Mouse (Mus musculus) embryo, embryonic 10.5 days (tissue): ENCODE results near the gene Actr6.
"Not testable (repeated sequence)": the region's sequence is repeated elsewhere in the genome, so short reads cannot be mapped to it uniquely, and the experiment has no call there.

Experiments
- DNase-seq: peaks from one replicate; pipeline ENCODE4 v3.0.0-alpha.2; 2015; ENCODE audit warnings: low spot score

Gene Actr6

DNA sequence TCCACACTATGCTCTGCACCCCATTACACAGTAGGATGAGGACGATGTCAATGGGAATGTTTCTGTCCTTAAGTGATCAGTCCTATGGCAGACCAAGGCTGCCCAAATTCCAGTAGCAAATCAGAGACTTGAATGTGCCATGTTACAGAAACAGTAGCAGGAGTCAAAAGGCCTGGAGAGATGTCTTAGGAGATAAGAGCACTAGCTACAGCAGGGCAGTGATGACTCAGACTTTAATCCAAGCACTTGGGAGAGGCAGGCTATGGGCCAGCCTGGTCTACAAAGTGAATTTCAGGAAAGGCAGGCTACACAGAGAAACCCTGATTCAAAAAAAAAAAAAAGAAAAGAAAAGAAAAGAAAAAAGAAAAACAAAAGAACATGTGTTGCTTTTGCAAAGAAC is 52.6 kb downstream of the Actr6 start:
- DNase-seq = no peak

DNA sequence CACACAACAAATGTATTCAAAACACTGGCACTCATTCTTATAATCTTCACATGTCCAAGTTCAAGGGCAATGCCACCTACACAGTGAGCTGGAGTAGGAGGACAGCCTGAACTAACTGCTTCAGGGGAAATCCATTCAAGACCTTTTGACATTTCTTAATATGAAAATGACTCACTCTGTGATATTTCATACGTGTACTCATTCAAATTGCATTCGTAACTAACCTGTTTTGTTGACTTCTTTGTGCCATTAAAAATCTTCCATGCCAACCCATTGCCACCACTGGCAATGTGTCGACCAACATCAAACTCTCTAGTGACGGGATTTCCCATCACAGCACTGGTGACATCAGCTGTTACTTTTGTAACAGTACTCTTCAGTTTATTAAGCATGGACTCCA is 54.0 kb downstream of the Actr6 start:
- DNase-seq = no peak

DNA sequence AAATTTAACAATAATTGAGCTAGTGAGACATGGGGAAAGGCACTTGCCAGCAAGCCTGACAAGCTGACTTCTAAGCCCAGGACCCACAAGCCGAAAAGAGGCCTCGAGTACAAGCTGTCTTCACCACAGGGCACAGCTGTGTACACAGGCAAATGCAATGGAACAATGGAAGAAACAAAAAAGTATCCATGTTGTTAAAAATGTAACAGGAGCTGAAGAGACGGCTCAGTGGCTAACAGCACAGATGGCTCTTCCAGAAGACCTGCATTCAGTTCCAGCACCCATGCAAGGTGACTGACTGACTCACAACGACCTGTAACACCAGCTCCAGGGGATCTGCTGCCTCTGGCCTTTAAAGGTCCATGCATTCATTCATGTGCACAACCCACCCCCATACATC is 55.5 kb downstream of the Actr6 start:
- no peak for DNase-seq

DNA sequence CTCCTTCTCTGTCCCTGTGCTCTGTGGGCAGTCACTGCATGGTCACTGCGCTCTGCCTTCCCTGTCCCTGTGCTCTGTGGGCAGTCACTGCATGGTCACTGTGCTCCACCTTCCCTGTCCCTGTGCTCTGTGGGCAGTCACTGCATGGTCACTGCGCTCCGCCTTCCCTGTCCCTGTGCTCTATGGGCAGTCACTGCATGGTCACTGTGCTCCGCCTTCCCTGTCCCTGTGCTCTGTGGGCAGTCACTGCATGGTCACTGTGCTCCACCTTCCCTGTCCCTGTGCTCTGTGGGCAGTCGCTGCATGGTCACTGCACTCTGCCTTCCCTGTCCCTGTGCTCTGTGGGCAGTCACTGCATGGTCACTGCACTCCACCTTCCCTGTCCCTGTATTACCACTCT is 61.7 kb downstream of the Actr6 start:
- DNase-seq = not testable (repeated sequence)

DNA sequence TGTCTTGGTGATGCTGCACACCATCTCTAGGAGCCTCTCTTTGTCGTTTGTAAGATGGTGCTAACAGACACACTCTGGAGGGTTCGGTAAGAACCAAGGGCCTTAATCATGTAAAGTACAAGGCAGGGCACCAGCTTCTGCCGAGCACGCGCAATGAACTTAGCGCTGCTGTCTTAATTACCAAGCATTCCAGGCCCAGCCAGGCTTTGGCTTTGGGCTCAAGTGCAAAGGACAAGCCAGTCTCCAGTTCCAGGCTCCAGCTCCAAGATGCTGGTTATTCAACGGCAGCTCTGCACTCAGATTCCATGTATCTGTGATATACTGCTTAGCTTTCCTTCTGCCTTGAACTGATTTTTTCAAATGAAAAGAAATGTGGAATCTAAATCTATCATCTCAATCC is 64.5 kb downstream of the Actr6 start:
- no peak for DNase-seq

DNA sequence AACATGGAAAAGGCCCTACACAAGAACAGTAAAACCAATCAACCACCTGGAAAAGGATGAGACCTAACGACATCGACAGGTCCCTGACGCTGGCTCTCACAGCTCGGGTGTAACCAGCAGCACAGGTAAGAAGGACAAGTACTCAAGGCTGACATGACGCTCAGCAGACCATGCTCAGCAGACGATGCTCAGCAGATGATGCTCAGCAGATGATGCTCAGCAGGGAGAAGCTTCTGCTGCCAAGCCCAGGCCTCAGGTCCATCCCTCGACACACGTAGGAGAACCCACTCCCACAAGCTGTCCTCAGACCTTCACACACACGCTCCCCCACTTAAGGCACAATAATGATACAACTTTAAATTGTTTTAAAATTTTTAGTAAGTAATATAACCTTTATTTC is 66.4 kb downstream of the Actr6 start:
- DNase-seq = no peak

DNA sequence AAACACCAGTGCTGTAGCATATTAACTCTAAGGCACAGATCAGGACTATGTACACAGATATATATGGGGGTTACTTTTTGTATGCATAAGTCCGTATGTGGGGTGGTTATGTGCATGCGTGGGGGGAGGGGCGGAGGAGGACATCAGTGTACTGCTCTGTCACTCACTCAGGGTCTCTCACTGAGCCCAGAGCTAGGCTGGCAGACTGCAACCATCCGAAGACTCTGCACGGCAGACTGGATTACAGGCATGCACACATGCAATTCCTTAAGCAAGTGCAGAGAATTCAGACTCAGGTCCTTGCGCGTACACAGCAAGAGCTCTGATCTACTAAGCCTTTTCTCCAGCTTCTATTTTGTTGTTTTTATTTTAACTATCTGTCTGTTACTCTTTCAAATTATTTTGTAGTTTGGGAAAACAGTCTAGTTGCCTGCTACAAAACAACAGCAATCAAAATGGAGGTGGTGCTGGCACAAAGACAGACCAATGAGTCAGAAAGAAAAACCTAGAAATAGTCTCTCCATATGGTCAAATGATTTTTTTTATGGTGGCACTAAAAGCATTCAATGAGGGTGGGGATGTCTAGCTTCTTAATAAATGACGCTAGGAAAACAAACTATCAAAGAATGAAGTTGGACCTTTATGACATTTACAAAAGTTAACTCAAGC is 67.0 kb downstream of the Actr6 start:
- DNase-seq = no peak
